Mouse (Mus musculus) ES-E14 (cell line): Measurements from ENCODE around the gene Lbp. TPM values are rescaled to one million over a fixed set of nuclear protein-coding genes. Genes with fewer than 3 reads are reported as not detected.

Experiments used
- DNase-seq: peaks from one replicate; pipeline ENCODE4 v3.0.0-alpha.2; 2013; ENCODE audit warnings: low read depth, low spot score
- H3K27ac ChIP-seq: 2 replicates; pipeline ENCODE4 v1.5.1; 2012; ENCODE audit warnings: low read depth, mild to moderate bottlenecking, low read length, moderate library complexity, mixed read lengths; ENCODE audit not compliant: poor library complexity, insufficient read depth, severe bottlenecking
- H3K36me3 ChIP-seq: 2 replicates; pipeline ENCODE4 v1.6.1; 2012; ENCODE audit warnings: mild to moderate bottlenecking, low read length, moderate library complexity, mixed read lengths; ENCODE audit not compliant: control insufficient read depth, poor library complexity, insufficient read depth, severe bottlenecking
- H3K4me1 ChIP-seq, 2 experiments: fragments of 150-350 bp in 1 of 2; sonication (generic) in 1 of 2; 2 replicates each; pipeline ENCODE4 v1.6.1; 2012; ENCODE audit warnings: low read length in 2 of 2, mild to moderate bottlenecking in 1 of 2, mixed read lengths in 1 of 2; ENCODE audit not compliant: control insufficient read depth in 2 of 2, insufficient read depth in 2 of 2, poor library complexity in 1 of 2
- H3K4me3 ChIP-seq, 2 experiments: fragments of 150-350 bp in 1 of 2; sonication (generic) in 1 of 2; 2 replicates each; pipeline ENCODE4 v1.5.1; 2012; ENCODE audit warnings: low read length in 2 of 2, low read depth in 1 of 2, mild to moderate bottlenecking in 1 of 2, mixed read lengths in 1 of 2; ENCODE audit not compliant: insufficient read depth in 1 of 2, poor library complexity in 1 of 2, severe bottlenecking in 1 of 2
- H3K9ac ChIP-seq: 2 replicates; pipeline ENCODE4 v1.6.1; 2012; ENCODE audit warnings: low read depth, mild to moderate bottlenecking, low read length, mixed read lengths; ENCODE audit not compliant: poor library complexity, insufficient read depth, severe bottlenecking
- H3K9me3 ChIP-seq: fragments of 150-350 bp; sonication (generic); 2 replicates; pipeline ENCODE4 v1.6.1; 2012; ENCODE audit warnings: low read depth, mild to moderate bottlenecking, low read length; ENCODE audit not compliant: control insufficient read depth, insufficient read depth
- CHD2 ChIP-seq: IDR thresholded peaks from 2 replicates; pipeline ENCODE4 v1.6.1; 2014; ENCODE audit warnings: mild to moderate bottlenecking, low read depth, low read length, inconsistent platforms
- HCFC1 ChIP-seq: IDR thresholded peaks from 2 replicates; pipeline ENCODE4 v1.6.1; 2012; ENCODE audit warnings: low read length, inconsistent platforms, borderline replicate concordance; ENCODE audit not compliant: insufficient read depth
- MAFK ChIP-seq: IDR thresholded peaks from 2 replicates; pipeline ENCODE4 v1.6.1; 2014; ENCODE audit warnings: mild to moderate bottlenecking, low read depth, low read length, inconsistent platforms; ENCODE audit not compliant: insufficient read depth
- ZC3H11A ChIP-seq: IDR thresholded peaks from 2 replicates; pipeline ENCODE4 v1.6.1; 2012; ENCODE audit warnings: low read depth, mild to moderate bottlenecking, inconsistent platforms, low read length, borderline replicate concordance
- ZNF384 ChIP-seq: IDR thresholded peaks from 2 replicates; pipeline ENCODE4 v1.6.1; 2012; ENCODE audit warnings: low read depth, low read length, inconsistent platforms
- in situ Hi-C, 2 experiments: fragments of 600-800 bp; cut with MboI; formaldehyde crosslinking; loops; one replicate each; pipeline ENCODE4 v1.15.1; 2025; ENCODE audit warnings: low sequenced_read_pairs in 2 of 2, inconsistent platforms in 1 of 2; ENCODE audit not compliant: unreplicated experiment in 2 of 2
- total RNA-seq: library from RNA; depleted of rRNA; stranded (reverse); fragments of 300-350 nt; gene quantifications from 2 replicates; pipeline ENCODE4 v1.2.3, GENCODE M21; 2012

Lbp gene
- total RNA-seq, 1 experiment = 0.18 TPM

- Histone ChIP-seq H3K4me1 (peaks cover 0 to under 1% of the 10 kb centered on the region in 2 experiments; a peak in 1 of 4 replicates), H3K4me3 (no peak overlapping the region), H3K9ac (no peak overlapping the region), H3K27ac (no peak overlapping the region), H3K9me3 (no peaks in the 10 kb centered on the region), H3K36me3 (peaks cover 7% of the 10 kb centered on the region)
- in situ Hi-C loops = no loop called here
- DNase-seq = no peak
- TF ChIP-seq ZNF384 = no peak
- TF ChIP-seq ZC3H11A = no peak
- TF ChIP-seq CHD2 = no peak
- TF ChIP-seq HCFC1 = no peak
- TF ChIP-seq MAFK = no peak
Measured at GRCm38 (mm10) chr2:158365099-158365850, 59.0 kb downstream of the Lbp start.

- H3K9ac ChIP-seq = no peak overlapping the region
- no peak overlapping the region for H3K27ac ChIP-seq
- in situ Hi-C loops = no loop called here
- H3K4me3 ChIP-seq = no peak overlapping the region
- peaks cover 0 to 4% of the 10 kb centered on the region in 2 experiments; a peak in 1 of 4 replicates for H3K4me1 ChIP-seq
- H3K9me3 ChIP-seq = no peaks in the 10 kb centered on the region
- DNase-seq = no peak
- no peaks in the 10 kb centered on the region for H3K36me3 ChIP-seq
- TF ChIP-seq HCFC1 = no peak
- no peak for TF ChIP-seq MAFK
- TF ChIP-seq ZNF384 = no peak
- no peak for TF ChIP-seq CHD2
- no peak for TF ChIP-seq ZC3H11A
Measured at GRCm38 (mm10) chr2:158367654-158368053, 61.4 kb downstream of the Lbp start.

- no peak for TF ChIP-seq ZC3H11A
- TF ChIP-seq ZNF384 = no peak
- TF ChIP-seq CHD2 = no peak
- TF ChIP-seq HCFC1 = no peak
- TF ChIP-seq MAFK = no peak
- no peak overlapping the region for H3K9ac ChIP-seq
- H3K4me1 ChIP-seq = peaks cover 0 to 4% of the 10 kb centered on the region in 2 experiments; a peak in 1 of 4 replicates
- no peak overlapping the region for H3K4me3 ChIP-seq
- in situ Hi-C loops = no loop called here
- H3K9me3 ChIP-seq = no peaks in the 10 kb centered on the region
- no peak overlapping the region for H3K27ac ChIP-seq
- no peaks in the 10 kb centered on the region for H3K36me3 ChIP-seq
- no peak for DNase-seq
Measured at GRCm38 (mm10) chr2:158368313-158368712, 62.0 kb downstream of the Lbp start.

- TF ChIP-seq CHD2 = no peak
- TF ChIP-seq ZC3H11A = no peak
- peak; percentile 46; the same call in 1 of the 2 replicates for TF ChIP-seq MAFK
- no peak for TF ChIP-seq ZNF384
- no peak for TF ChIP-seq HCFC1
- Histone ChIP-seq H3K9me3 (no peaks in the 10 kb centered on the region), H3K4me1 (peaks cover 0 to 4% of the 10 kb centered on the region in 2 experiments; a peak in 1 of 4 replicates), H3K27ac (peak overlapping the region; percentile 62; the same call in 1 of the 2 replicates), H3K9ac (no peak overlapping the region), H3K4me3 (no peak overlapping the region), H3K36me3 (no peaks in the 10 kb centered on the region)
- in situ Hi-C loops = no loop called here
- DNase-seq = no peak
Measured at GRCm38 (mm10) chr2:158369474-158370172, 63.3 kb downstream of the Lbp start.
